Mouse (Mus musculus) urinary bladder, postnatal 0 days (tissue): ENCODE data around the gene A530084C06Rik. TPM values are rescaled to one million over a fixed set of nuclear protein-coding genes. Genes with fewer than 3 reads are reported as not detected.

ENCODE experiments used
- polyA plus RNA-seq: library from polyadenylated mRNA; unstranded; fragments of >200 nt; fragmentation: Nextera tagmentation; extraction: Ambion mirVana; gene quantifications from 2 replicates; pipeline ENCODE4 v1.2.1, GENCODE M21; 2015

A530084C06Rik gene
- polyA plus RNA-seq: not detected in 2 replicates

GRCm38 (mm10) chr13:31558521-31559418 lies at the start of gene A530084C06Rik:
Gene A530084C06Rik, minus strand, starts transcription at chr13:31559333.

GRCm38 (mm10) chr13:31555834-31556233 lies 3.3 kb downstream of the A530084C06Rik start, which contains the start of gene Foxq1:
Gene Foxq1, plus strand, starts transcription at chr13:31556134.

Other genes with a start within 250 kb of the A530084C06Rik start
- 19.4 and 21.7 TPM in 2 replicates for gene Foxq1, start 3.2 kb downstream of the A530084C06Rik start, polyA plus RNA-seq
- 5.2 and 5.9 TPM in 2 replicates for gene Foxf2, start 66.5 kb upstream of the A530084C06Rik start, polyA plus RNA-seq
- 0.80 and 0.92 TPM in 2 replicates for gene Foxc1, start 247.3 kb upstream of the A530084C06Rik start, polyA plus RNA-seq